Mouse (Mus musculus) limb, embryonic 14.5 days (tissue): ENCODE measurements around the gene Dennd1b. TPM values are rescaled to one million over a fixed set of nuclear protein-coding genes. Genes with fewer than 3 reads are reported as not detected.

Source experiments
- ATAC-seq: fragments of 200-750 bp; cut with Nextera tagmentation; 2 replicates; pipeline ENCODE4 v1.8.0; 2017; ENCODE audit warnings: low read depth, moderate number of reproducible peaks, moderate TSS enrichment; ENCODE audit not compliant: low FRiP score
- DNase-seq: peaks from one replicate; pipeline ENCODE4 v3.0.0-alpha.2; 2015; ENCODE audit warnings: low spot score
- H3K27ac ChIP-seq: fragments of 300-500 bp; sonication (generic); replicated peaks from 2 replicates; pipeline ENCODE4 v1.5.1; 2014; ENCODE audit warnings: low read depth, mild to moderate bottlenecking, low read length, moderate library complexity, mixed read lengths
- H3K27me3 ChIP-seq: fragments of 300-500 bp; sonication (generic); 2 replicates; pipeline ENCODE4 v1.6.1; 2014; ENCODE audit warnings: low read length, mixed read lengths; ENCODE audit not compliant: control insufficient read depth, insufficient read depth
- H3K36me3 ChIP-seq: fragments of 300-500 bp; sonication (generic); 2 replicates; pipeline ENCODE4 v1.6.1; 2014; ENCODE audit warnings: mild to moderate bottlenecking, low read length, moderate library complexity, mixed read lengths; ENCODE audit not compliant: control insufficient read depth, insufficient read depth
- H3K4me1 ChIP-seq: fragments of 300-500 bp; sonication (generic); 2 replicates; pipeline ENCODE4 v1.6.1; 2014; ENCODE audit warnings: antibody characterized with exemption, low read length, mixed read lengths; ENCODE audit not compliant: control insufficient read depth, insufficient read depth
- H3K4me2 ChIP-seq: fragments of 300-500 bp; sonication (generic); replicated peaks from 2 replicates; pipeline ENCODE4 v1.6.1; 2014; ENCODE audit warnings: low read depth, mild to moderate bottlenecking, low read length, moderate library complexity; ENCODE audit not compliant: severe bottlenecking
- H3K4me3 ChIP-seq: fragments of 300-500 bp; sonication (generic); replicated peaks from 2 replicates; pipeline ENCODE4 v1.5.1; 2014; ENCODE audit warnings: low read length
- H3K9ac ChIP-seq: fragments of 300-500 bp; sonication (generic); 2 replicates; pipeline ENCODE4 v1.6.1; 2014; ENCODE audit warnings: mild to moderate bottlenecking, low read depth, low read length, moderate library complexity; ENCODE audit not compliant: severe bottlenecking
- H3K9me3 ChIP-seq: fragments of 300-500 bp; sonication (generic); 2 replicates; pipeline ENCODE4 v1.6.1; 2016; ENCODE audit warnings: low read length; ENCODE audit not compliant: control insufficient read depth
- POLR2A ChIP-seq: fragments of 200-500 bp; IDR thresholded peaks from 2 replicates; pipeline ENCODE4 v1.8.0; 2012; ENCODE audit warnings: inconsistent platforms, mild to moderate bottlenecking, moderate library complexity, borderline replicate concordance; ENCODE audit not compliant: insufficient read depth, insufficient read length; ENCODE audit errors: extremely low read depth
- WGBS: fragments of 180-500 bp; shearing (Covaris S2); extraction: QIAGEN DNeasy Blood & Tissue Kit; methylation state at CpG from one replicate; pipeline ENCODE4 v1.1.7; 2014; 5-methylcytosine and 5-hydroxymethylcytosine counted together
- polyA plus RNA-seq, 2 experiments: library from polyadenylated mRNA; depleted of rRNA in 1 of 2; stranded (reverse) in 1 of 2; unstranded in 1 of 2; fragments of >200 nt; fragmentation: Nextera tagmentation in 1 of 2; extraction: Ambion mirVana in 1 of 2; gene quantifications; 2 replicates each; pipeline versions ENCODE4 v1.2.1 to v1.2.3; 2012 to 2014

The Dennd1b gene
- polyA plus RNA-seq, 2 experiments: 3.0 to 7.2 TPM

DNA sequence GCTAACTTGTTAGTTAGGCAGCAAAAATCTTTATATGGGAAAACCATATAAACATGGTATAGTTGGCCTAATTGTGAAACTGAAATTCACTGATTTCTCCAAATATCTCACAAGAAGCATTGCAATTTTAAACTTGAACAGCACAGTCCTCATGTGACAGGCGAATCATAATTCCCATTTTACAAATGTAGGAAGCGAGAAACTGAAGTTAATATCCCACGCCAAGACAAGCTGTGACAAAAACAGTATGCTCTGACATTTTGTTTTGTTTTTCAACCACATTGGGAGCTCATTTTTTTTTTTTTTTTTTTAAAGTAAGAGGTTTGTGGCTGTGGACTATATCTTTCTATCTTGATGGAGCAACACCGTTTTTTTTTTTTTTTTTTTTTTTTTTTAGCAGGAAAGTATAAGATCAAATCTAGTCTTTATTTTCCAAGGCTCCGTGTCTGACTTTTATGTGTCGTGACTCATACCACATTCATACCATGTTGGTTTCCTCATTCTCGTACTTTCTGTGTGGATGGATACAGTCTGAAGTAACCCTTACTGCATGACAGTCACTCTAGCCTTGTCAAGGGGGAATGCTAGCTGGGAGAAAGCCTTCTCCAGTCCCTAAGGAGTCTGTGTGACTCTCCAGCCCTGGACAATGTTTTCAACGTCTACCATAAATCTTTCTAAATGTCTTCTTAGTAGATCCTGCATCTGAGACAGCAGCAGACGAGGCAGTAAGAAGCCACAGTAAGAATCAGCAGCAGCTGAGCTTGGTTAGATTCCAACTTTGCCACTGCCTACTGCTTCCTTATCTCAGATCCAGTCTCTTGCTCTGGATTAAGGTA, 751 bp upstream of the Dennd1b start:
- ATAC-seq: no peak; the same call in 1 of the 2 replicates
- Histone ChIP-seq H3K4me1 (peaks cover 13% of the 10 kb centered on the region), H3K9ac (no peak overlapping the region), H3K27ac (no peak overlapping the region), H3K4me2 (peak overlapping the region; percentile 65), H3K9me3 (no peaks in the 10 kb centered on the region), H3K27me3 (no peaks in the 10 kb centered on the region), H3K36me3 (no peaks in the 10 kb centered on the region), H3K4me3 (peak overlapping the region; percentile 73)
- DNase-seq: no peak
- TF ChIP-seq POLR2A: no peak
- 49% methylated on average over 9 of the region's 9 CpGs for WGBS

- peak overlapping the region; percentile 65 for H3K4me2 ChIP-seq
- under 1% methylated on average over 34 of the region's 50 CpGs for WGBS
These were observed 728 bp downstream of the Dennd1b start for GRCm38 (mm10) chr1:138963868-138964458.

DNA sequence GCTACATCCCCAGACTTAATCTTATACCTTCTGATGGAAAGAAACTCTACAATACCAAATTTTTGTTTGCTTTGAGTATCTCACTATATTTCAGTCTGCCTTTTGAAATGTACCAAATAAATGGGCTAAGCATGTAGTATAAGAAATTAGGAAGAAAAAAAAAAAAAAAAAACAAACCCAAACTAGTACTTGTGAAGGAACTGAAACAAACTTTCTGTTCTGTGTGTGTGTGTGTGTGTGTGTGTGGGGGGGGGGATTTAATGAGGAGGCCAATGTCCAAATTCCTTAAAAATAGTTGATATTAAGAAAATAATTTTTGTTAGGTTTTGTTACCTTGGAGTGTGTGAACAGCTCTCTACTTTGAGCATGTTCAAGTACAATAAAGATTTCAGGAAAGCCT, 1.8 kb downstream of the Dennd1b start:
- ATAC-seq (no peak), DNase-seq (no peak)
- no peak overlapping the region for H3K9ac ChIP-seq
- H3K27me3 ChIP-seq: no peaks in the 10 kb centered on the region
- no peak overlapping the region for H3K4me3 ChIP-seq
- H3K9me3 ChIP-seq: no peaks in the 10 kb centered on the region
- H3K27ac ChIP-seq: no peak overlapping the region
- no peaks in the 10 kb centered on the region for H3K36me3 ChIP-seq
- peaks cover 19% of the 10 kb centered on the region for H3K4me1 ChIP-seq
- no peak for TF ChIP-seq POLR2A
- H3K4me2 ChIP-seq: no peak overlapping the region

More at GRCm38 (mm10) chr1:138963868-138964458, 728 bp downstream of the Dennd1b start:
- Histone ChIP-seq H3K4me3 (peak overlapping the region; percentile 73), H3K36me3 (no peaks in the 10 kb centered on the region), H3K4me1 (peaks cover 19% of the 10 kb centered on the region), H3K27me3 (no peaks in the 10 kb centered on the region), H3K27ac (peak overlapping the region; percentile 79), H3K9ac (peak overlapping the region; percentile 94), H3K9me3 (no peaks in the 10 kb centered on the region)
- TF ChIP-seq POLR2A: 0 out of 2 replicates have a peak, but pooled peaks have one; percentile 13
- peak; percentile 68 for ATAC-seq
- DNase-seq: peak; percentile 35

DNA sequence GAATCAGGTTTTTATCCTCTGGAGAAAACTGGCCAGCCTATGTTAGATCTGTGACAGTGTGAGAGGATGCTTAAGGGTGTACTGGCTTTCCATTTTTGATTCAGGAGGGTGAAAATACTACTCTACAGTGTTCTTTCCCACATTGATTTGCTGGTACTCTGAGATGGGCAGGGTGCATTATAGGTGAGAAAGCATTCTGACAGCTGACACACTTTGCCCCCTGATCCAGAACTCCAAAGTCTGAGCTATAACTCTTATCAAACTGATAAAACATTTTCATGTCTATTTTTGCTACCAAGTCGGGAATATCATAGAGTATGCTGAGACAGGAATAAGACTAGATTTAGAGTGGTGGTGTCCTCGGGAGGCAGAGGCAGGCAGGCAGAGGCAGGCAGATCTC, 2.3 kb downstream of the Dennd1b start:
- Histone ChIP-seq H3K4me2 (no peak overlapping the region), H3K27ac (no peak overlapping the region), H3K4me3 (no peak overlapping the region), H3K9me3 (no peaks in the 10 kb centered on the region), H3K9ac (no peak overlapping the region), H3K27me3 (no peaks in the 10 kb centered on the region), H3K4me1 (peaks cover 19% of the 10 kb centered on the region), H3K36me3 (no peaks in the 10 kb centered on the region)
- WGBS: 91% methylated on average over 2 of the region's 2 CpGs
- no peak for TF ChIP-seq POLR2A
- DNase-seq (no peak), ATAC-seq (no peak)

DNA sequence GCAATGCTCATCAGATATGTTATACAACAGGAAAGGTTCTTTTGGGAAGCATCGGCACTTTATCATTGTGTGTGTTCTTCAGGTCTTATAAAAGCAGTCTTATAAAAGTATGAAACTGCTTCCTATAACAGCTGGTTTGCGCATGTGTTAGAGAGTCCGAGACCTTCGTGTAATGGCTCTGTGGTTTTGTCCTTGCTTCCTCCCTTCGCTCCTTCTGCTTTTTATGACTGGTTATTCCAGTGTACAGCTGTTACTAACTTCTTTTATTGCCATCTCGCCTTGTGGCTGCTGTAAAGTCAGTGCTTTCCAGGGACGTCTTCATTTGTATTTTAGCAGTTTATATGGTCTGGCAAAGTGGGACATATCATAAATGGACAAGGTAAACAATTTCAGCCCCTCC, 4.2 kb downstream of the Dennd1b start:
- peaks cover 19% of the 10 kb centered on the region for H3K4me1 ChIP-seq
- no peak for TF ChIP-seq POLR2A
- DNase-seq: peak; percentile 26
- H3K9me3 ChIP-seq: no peaks in the 10 kb centered on the region
- H3K9ac ChIP-seq: no peak overlapping the region
- ATAC-seq: no peak
- H3K27me3 ChIP-seq: no peaks in the 10 kb centered on the region
- H3K4me3 ChIP-seq: no peak overlapping the region
- H3K27ac ChIP-seq: no peak overlapping the region
- WGBS: 19% methylated on average over 7 of the region's 7 CpGs
- H3K36me3 ChIP-seq: no peaks in the 10 kb centered on the region
- H3K4me2 ChIP-seq: no peak overlapping the region
